Mouse (Mus musculus): ENCODE results near the gene Rybp.

Rybp gene

GRCm38 (mm10) chr6:100287334-100288015 lies at the start of gene Rybp:
TSS of gene Rybp (minus strand) at chr6:100287485.
- peak; percentile 87 to 92 for DNase-seq (ENCODE audit: low spot score in 2 of 2)

GRCm38 (mm10) chr6:100336591-100337148 lies 49.4 kb upstream of the Rybp start:
- no peak for DNase-seq (ENCODE audit: low spot score in 2 of 2)

GRCm38 (mm10) chr6:100335506-100336144 lies 48.3 kb upstream of the Rybp start:
- no peak for DNase-seq (ENCODE audit: low spot score in 2 of 2)

- DNase-seq (ENCODE audit: low spot score in 2 of 2): no peak
Observed at GRCm38 (mm10) chr6:100333745-100334144, 46.5 kb upstream of the Rybp start.

- DNase-seq (ENCODE audit: low spot score in 2 of 2): no peak
Observed at GRCm38 (mm10) chr6:100332479-100332878, 45.2 kb upstream of the Rybp start.

GRCm38 (mm10) chr6:100331582-100331981 lies 44.3 kb upstream of the Rybp start:
- no peak for DNase-seq (ENCODE audit: low spot score in 2 of 2)

- no peak for DNase-seq (ENCODE audit: low spot score in 2 of 2)
Observed at GRCm38 (mm10) chr6:100331055-100331454, 43.8 kb upstream of the Rybp start.

- DNase-seq (ENCODE audit: low spot score in 2 of 2): no peak
Observed at GRCm38 (mm10) chr6:100329542-100329941, 42.3 kb upstream of the Rybp start.

- DNase-seq (ENCODE audit: low spot score in 2 of 2): peak; percentile 59 to 68
Observed at GRCm38 (mm10) chr6:100327050-100327449, 39.8 kb upstream of the Rybp start.

GRCm38 (mm10) chr6:100323756-100324430 lies 36.6 kb upstream of the Rybp start:
- no peak for DNase-seq (ENCODE audit: low spot score in 2 of 2)

- no peak for DNase-seq (ENCODE audit: low spot score in 2 of 2)
Observed at GRCm38 (mm10) chr6:100322561-100322960, 35.3 kb upstream of the Rybp start.

- no peak for DNase-seq (ENCODE audit: low spot score in 2 of 2)
Observed at GRCm38 (mm10) chr6:100322145-100322544, 34.9 kb upstream of the Rybp start.

GRCm38 (mm10) chr6:100314201-100314600 lies 26.9 kb upstream of the Rybp start:
- DNase-seq (ENCODE audit: low spot score in 2 of 2): no peak

GRCm38 (mm10) chr6:100311167-100311566 lies 23.9 kb upstream of the Rybp start:
- DNase-seq (ENCODE audit: low spot score in 2 of 2): no peak

- no peak for DNase-seq (ENCODE audit: low spot score in 2 of 2)
Observed at GRCm38 (mm10) chr6:100304831-100305230, 17.5 kb upstream of the Rybp start.

- no peak for DNase-seq (ENCODE audit: low spot score in 2 of 2)
Observed at GRCm38 (mm10) chr6:100301410-100302108, 14.3 kb upstream of the Rybp start.

- DNase-seq (ENCODE audit: low spot score in 2 of 2): no peak
Observed at GRCm38 (mm10) chr6:100300831-100301230, 13.5 kb upstream of the Rybp start.

GRCm38 (mm10) chr6:100298945-100299344 lies 11.7 kb upstream of the Rybp start:
- no peak for DNase-seq (ENCODE audit: low spot score in 2 of 2)

GRCm38 (mm10) chr6:100297536-100297935 lies 10.3 kb upstream of the Rybp start:
- DNase-seq (ENCODE audit: low spot score in 2 of 2): no peak

GRCm38 (mm10) chr6:100292411-100292810 lies 5.1 kb upstream of the Rybp start:
- DNase-seq (ENCODE audit: low spot score in 2 of 2): peak; percentile 52 to 66

GRCm38 (mm10) chr6:100289058-100289457 lies 1.8 kb upstream of the Rybp start:
- DNase-seq (ENCODE audit: low spot score in 2 of 2): no peak

- no peak for DNase-seq (ENCODE audit: low spot score in 2 of 2)
Observed at GRCm38 (mm10) chr6:100288730-100289035, 1.4 kb upstream of the Rybp start.

Data from frontal cortex, postnatal 36 days (tissue).